Mouse (Mus musculus): Measurements from ENCODE around the gene H2-Ab1.

The H2-Ab1 gene

GRCm38 (mm10) chr17:34240366-34240765, 17.1 kb upstream of the H2-Ab1 start:
- no peak for DNase-seq

- DNase-seq: no peak
Observed at GRCm38 (mm10) chr17:34240916-34241315, 16.6 kb upstream of the H2-Ab1 start.

DNA sequence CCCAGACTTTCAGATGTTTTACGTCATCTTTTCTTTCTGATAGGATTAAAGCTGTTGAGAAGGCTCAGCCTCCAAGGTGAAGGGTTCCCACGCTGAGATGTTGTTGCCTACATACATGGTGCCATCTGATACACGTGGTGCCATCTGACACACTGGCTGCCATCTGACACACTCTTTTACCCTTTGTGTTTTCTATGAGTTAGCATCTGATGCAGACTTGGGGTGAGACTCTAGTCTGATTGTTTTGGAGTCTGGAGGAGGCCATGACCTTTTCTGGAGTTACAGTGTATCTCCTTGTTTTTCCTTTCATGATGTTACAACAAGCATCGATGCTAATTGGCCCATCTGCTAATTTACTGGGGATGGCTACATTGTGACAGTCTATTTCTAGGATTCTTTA, 12.8 kb upstream of the H2-Ab1 start:
- no peak for DNase-seq

GRCm38 (mm10) chr17:34247047-34247446, 10.4 kb upstream of the H2-Ab1 start:
- DNase-seq: no peak

- no peak for DNase-seq
Observed at GRCm38 (mm10) chr17:34248764-34249163, 8.7 kb upstream of the H2-Ab1 start.

GRCm38 (mm10) chr17:34249361-34249760, 8.1 kb upstream of the H2-Ab1 start:
- no peak for DNase-seq

GRCm38 (mm10) chr17:34249878-34250277, 7.6 kb upstream of the H2-Ab1 start:
- DNase-seq: peak; percentile 60

DNA sequence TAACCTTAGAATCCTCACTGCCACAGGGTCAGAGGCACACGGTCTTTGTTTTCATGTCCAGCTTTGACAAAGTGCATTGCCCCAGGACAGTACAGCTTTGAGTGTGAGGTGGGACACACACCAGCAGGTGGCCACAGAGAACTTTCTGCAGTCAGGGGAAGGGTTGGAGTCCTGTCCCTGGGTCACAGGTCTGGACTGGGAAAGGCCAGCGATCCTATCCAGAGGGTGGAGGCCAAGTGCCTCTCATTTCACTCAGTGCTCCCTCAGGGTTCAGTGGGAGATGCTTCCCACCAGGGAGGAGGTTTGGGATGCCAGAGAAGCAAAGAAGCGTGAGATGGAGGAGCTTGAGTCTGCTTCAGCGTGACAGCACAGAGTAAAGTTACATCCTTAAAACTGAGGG, 5.8 kb upstream of the H2-Ab1 start:
- no peak for DNase-seq

DNA sequence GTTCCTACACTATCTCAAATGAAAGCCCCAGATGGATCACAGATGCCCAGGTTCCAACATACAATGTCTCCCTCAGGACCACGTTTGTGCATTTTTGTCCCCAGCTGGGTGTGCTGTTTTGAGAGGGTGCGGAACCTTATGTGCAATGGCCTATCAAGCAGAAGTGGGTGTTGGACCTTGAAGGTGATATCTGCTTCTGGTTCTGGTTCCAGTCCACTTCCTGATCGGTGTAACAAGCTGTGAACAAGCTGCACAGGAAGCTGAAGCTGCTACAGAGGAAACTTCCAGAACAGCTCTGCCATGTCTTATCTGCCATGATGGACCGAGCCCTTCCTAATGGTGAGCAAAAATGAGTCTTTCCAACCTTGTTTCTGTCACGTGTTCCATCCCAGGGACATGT, 988 bp upstream of the H2-Ab1 start:
- no peak for DNase-seq

DNA sequence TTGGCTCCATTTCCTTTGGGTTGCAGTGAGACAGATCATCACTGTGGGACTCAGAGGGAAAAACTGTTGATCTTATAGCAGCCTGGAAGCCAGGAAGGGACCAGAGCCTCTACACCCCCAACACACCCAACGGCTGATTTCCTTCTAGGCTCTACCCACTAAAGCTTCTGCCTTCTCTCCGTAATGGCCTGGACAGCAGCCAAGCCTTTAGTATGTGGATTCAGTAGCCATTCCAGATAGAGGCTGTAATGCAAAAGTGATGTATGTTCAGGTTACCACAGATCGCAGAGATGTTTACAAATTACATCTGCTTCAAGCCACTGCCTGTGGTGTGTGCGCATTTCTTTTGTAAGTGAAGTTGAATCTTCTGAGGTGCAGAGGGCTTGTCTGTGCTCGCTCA, 3.1 kb downstream of the H2-Ab1 start:
- no peak for DNase-seq

- peak; percentile 88 for DNase-seq
Observed at GRCm38 (mm10) chr17:34261502-34261901, 4.0 kb downstream of the H2-Ab1 start.

- DNase-seq: peak; percentile 85
Observed at GRCm38 (mm10) chr17:34263068-34263467, 5.6 kb downstream of the H2-Ab1 start.

DNA sequence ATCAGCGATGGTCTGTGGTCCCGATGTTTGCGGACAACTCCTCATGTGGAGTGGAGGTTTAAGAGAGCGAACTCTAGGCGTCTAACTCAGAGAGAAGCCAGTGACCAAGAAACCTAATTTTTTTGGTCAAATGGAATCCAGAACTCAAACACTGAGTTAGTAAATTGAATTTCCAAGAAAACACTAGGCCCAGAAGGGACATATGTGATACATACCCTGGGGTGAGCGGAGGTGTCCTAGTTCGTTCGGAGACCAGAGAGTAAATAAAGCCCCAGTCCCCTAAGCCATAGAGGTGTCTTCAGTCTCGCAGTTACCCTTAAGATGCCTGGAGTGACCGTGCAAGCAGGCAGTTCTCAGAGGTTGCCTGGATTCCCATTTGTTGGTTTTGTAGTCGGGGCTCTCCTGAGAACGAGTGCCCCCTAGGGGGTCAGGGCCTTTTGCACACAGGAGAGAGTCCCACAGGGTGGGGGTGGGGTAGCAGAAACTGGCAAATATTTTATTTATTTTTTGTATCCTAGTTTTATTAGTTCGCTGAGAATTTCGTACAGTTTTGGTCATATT, 6.4 kb downstream of the H2-Ab1 start:
- DNase-seq: no peak

DNA sequence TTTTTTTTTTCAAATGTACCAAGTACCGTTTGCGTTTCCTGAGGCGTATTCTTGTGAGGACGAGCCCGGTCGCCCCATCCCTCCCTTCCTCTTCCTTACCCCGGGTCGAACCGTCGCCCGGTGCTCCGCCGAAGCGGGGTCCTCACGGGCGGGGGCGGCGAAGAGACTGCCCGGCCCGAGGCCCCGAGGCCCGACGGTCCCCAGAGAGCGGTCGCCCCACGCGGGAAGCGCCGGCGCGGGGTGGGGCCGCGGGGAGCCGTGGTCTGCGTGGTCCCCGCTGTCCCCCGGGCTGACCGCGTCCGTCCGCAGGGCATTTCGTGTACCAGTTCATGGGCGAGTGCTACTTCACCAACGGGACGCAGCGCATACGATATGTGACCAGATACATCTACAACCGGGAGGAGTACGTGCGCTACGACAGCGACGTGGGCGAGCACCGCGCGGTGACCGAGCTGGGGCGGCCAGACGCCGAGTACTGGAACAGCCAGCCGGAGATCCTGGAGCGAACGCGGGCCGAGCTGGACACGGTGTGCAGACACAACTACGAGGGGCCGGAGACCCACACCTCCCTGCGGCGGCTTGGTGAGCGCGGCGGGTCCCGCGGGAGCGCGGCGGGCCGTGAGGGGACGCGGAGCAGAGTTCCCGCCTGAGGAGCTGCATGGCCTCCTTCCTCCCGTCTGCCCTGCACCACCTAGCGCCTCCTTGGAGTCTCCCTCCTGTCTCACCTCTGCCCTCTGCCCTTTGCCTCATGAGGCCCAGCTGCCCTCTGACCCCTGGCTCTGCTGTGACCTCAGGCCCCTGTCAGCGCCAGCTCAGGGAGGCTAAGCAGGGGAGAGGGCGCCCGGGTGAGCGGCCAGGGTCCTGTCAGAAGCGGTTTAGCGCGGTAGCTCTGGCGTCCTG, 7.2 kb downstream of the H2-Ab1 start:
- peak; percentile 15 for DNase-seq

GRCm38 (mm10) chr17:34268262-34268661, 10.8 kb downstream of the H2-Ab1 start:
- no peak for DNase-seq

GRCm38 (mm10) chr17:34268748-34269147, 11.3 kb downstream of the H2-Ab1 start:
- DNase-seq: no peak

- DNase-seq: no peak
Observed at GRCm38 (mm10) chr17:34269817-34270216, 12.3 kb downstream of the H2-Ab1 start.

GRCm38 (mm10) chr17:34270230-34270629, 12.7 kb downstream of the H2-Ab1 start:
- no peak for DNase-seq

GRCm38 (mm10) chr17:34270940-34271339, 13.5 kb downstream of the H2-Ab1 start:
- no peak for DNase-seq

DNA sequence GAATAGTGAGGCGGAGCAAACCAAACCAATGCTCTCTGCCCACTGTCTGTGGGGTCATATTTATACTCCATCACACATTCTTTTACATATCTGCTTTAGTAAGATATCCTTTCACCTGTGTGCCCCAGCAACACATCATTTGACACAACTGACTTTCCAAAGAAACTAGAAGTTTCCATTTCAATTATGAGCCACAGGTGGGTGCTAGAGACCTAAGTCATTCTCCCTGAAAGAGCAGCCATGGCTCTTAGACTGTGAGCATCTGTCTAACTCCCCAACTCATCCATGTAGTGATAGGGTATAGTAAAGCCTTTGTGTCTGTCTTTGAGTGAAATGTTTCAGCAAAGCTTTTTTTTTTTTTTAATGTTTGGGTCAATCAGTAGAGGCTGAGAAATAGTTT, 14.6 kb downstream of the H2-Ab1 start:
- no peak for DNase-seq

DNA sequence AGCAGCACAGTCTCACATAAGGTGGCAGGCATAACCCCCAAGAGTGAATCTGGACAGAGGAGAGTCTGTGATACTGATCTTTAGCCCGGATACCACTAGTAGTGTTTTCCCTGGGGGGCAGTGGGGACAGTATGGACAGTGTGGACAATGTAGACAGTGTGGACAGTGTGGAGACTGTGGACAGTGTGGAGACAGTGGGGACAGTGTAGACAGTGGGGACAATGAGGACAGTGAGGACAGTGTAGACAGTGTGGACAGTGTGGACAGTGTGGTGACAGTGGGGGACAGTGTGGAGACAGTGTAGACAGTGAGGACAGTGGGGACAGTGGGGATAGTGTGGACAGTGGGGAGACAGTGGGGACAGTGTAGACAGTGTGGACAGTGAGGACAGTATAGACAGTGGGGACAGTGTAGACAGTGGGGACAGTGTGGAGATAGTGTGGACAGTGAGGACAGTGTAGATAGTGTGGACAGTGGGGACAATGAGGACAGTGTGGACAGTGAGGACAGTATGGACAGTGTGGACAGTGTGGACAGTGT, 23.1 kb downstream of the H2-Ab1 start:
- no peak for DNase-seq

DNA sequence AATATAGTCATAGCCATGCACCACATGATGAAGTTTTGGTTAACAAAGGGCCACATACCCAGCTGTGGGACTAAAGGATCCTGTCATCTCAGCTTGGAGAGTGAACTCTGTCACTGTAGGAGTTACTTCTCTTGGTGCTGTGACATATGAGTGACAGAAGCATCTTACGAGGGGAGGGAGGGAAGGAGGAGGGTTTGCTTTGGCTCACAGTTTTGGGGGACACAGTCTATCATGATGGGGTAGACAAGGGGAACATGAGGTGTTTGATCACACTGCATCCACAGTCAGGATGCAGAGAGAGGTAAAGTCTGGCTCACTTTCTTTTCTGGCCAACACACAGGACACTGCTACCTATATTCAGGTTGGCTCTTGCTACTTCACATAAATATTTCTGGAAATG, 24.3 kb downstream of the H2-Ab1 start:
- DNase-seq: no peak

GRCm38 (mm10) chr17:34285371-34285770, 27.9 kb downstream of the H2-Ab1 start:
- no peak for DNase-seq

DNA sequence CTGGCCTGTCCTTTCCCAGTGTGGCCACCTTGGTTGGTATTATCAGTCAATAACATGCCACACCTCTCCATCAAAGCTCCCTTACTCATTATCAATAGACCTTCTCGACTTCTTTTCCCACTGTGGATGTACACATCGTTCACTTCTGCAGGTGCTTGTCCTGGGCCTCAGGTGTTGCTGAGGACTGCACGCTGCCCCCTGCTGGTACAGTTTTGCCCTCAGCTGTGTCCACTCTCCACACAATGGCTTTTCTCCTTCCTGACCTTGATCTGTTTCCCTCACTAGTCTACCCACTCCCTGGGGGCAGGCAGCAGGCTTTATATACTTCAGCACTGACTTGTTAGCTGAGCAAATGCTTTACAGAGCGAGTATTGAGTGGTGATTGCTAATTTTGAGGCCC, 28.4 kb downstream of the H2-Ab1 start:
- DNase-seq: no peak
